Mouse (Mus musculus) urinary bladder, adult 18-20 months (tissue): Measurements from ENCODE around the gene Zfp384.

ENCODE experiments used
- DNase-seq, 2 experiments: peaks; one replicate each; pipeline ENCODE4 v3.0.0; 2022; ENCODE audit warnings: low spot score in 2 of 2, mixed read lengths in 2 of 2

Zfp384 gene

DNA sequence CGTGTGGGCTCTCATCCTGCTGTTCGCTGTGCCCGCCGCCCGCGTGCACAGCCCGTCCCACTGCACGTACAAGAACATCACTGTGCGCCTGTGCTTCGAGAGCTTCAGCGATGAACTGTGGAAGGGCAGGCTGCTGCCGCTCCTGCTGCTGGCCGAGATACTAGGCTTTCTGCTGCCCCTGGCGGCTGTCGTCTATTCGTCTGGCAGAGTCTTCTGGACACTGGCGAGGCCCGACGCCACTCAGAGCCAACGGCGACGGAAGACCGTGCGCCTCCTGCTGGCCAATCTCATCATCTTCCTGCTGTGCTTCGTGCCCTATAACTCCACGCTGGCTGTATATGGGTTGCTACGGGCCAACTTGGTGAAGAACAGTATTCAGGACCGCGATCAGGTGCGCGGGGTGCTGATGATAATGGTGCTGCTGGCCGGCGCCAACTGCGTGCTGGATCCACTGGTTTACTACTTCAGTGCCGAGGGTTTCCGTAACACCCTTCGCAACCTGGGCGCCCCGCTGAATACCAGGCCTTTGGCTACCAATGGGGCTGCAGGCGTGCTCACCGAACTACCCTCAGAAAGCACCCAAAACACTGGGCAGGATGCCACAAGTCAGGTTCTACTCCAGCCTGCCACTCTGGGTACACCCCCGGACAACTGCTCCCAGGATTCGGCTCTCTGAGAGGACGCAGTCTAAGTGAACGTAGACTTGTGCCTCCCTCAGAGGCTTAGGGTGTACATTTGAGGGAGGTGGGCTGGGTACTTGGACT is 73.0 kb downstream of the Zfp384 start:
- DNase-seq, result peak; percentile 72 to 81

DNA sequence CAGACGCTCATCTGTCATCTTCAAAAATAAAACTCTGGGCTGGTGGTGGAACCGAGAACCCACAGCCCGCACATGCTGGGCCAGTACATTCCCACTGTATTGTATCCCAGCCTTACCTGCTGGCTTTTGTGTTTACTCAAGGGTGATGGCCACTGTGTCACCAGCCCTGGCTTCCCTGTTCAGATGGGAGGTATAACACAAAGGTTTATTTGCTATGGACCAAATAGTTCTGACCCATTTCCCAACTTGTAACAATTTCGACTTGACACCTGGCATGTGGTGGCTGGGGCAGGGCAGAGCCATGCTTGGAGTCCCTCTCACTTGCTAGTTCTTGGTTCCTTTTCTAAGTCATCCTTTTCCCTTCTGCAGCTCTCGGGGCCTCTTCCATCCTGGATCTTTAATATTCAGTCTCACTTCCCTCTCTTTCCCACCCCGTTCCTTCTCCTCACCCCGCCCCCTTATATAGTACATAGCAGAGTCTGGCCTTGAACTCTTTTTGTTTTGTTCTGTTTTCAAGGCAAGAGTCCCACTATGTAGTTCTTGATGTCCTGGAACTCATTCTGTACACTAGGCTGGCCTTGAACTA is 73.9 kb downstream of the Zfp384 start:
- no peak for DNase-seq

DNA sequence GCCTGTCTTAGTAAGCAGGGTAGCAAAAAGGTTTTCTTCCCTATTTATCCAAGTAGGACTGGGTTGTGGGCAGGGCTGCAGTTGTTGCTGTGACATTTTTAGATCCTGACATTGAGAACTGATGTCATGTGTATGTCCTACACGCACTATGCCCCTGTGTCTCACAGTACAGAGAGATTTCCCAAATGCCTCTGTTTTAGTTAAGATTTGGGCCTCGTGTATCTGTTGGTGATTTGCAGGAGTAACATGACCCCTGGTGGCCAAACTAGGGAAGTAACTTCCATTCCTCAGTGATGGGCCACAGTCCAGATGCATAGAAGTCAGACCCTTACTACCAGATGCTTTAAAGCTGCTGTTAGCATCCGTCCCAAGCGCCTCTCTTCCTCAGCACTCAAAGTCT is 75.5 kb downstream of the Zfp384 start:
- DNase-seq, result no peak
